Mouse (Mus musculus) heart, postnatal 36 days (tissue): ENCODE measurements around the gene Tfap2d. TPM values are rescaled to one million over a fixed set of nuclear protein-coding genes. Genes with fewer than 3 reads are reported as not detected.

Experiments used
- DNase-seq, 2 experiments: peaks; one replicate each; pipeline ENCODE4 v3.0.0; 2021 to 2022
- intact Hi-C: fragments of 180-260 bp; cut with DNase I; formaldehyde crosslinking; loops from one replicate; pipeline ENCODE4 v1.15.1; 2025
- total RNA-seq, 2 experiments: library from RNA; stranded (reverse); gene quantifications; 2 replicates each; pipeline ENCODE4 v1.2.3; 2021

Tfap2d gene
- total RNA-seq, 2 experiments from 2014 or later: not detected

DNA sequence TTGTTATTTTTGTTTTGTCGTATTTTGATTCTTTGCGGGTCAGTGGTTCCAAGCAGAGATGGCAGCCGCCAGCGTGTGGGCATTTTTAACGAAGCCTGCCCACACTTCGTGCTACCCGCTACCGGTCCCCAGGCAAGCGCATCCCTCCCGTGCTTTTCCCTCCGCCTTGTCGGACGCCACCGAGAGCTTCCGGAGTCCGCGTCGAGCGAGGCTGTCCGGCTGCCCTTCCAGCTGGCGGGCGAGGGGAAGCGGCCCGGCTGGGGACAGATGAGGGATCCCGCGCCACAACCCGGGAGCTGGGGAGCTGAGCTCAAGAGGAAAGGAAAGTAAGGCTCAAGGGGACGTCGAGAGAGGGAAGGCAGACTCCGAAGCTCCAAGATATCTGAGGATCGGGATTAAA lies 107.0 kb downstream of the Tfap2d start:
- intact Hi-C loops: loop anchor here (5.0 to 10.0 kb wide), 2 partner anchors 765 to 1303 kb away; no protein-coding TSS in a partner anchor
- DNase-seq: no peak

DNA sequence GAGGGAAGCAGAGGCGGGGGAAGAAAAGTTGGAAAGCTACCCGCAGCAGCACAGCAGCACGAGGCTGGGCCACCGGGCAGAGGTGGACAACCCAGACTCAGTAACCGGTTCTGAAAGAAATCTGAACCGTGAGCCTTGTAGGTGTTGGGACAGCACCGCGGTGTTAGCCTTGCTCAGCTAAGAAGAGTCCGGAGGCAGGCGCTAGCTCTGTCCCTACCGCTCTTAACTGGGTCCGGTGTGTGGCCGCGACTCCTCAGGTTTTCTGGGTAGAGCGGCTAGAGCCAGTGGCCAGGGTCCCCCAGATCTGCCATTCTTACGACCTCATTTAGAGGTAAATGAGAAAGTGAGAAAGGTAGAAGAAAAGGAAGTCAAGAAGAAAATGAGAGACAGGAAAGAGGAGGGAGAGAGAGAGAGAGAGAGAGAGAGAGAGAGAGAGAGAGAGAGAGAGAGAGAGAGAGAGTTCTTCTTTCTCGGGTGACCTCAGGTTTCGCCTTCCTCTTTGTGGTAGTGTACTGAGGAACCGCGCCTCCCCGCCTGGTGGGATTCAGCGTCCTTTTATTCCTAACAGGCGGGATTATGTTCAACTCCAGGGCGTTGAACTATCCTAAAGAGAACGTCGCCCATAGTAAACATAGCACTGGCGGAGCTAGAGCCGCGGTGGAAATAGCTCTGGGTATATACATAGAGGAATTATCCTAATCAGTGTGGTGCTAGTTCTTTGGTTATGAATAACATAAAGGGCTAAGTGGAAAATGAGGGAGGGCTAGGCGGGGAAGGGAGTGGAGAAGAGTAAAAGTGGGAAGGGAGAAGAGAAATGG lies 107.6 kb downstream of the Tfap2d start:
- no peak for DNase-seq
- intact Hi-C loops: no loop called here

DNA sequence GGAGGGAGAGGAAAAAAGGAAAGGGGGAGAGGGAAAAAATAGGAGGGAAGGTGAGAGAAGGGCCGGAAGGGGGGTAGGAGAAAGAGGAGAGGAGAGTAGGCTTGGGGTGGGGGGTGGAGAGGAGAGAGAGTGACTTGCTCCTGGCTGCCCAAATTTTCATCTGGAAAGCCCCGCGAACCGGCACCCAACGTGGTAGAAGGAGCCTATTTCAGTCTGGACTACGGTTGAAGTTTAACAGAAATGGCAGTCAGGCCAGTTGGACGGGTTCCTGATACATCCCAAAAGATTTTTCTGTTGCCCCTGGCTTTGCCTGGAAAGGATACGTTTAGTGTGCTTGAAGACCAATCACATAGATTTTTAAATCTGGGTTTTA lies 108.2 kb downstream of the Tfap2d start:
- intact Hi-C loops: no loop called here

GRCm38 (mm10) chr1:19211546-19212154 lies 108.8 kb downstream of the Tfap2d start:
- intact Hi-C loops: no loop called here
- no peak for DNase-seq

More for the DNA sequence above, 108.2 kb downstream of the Tfap2d start:
- DNase-seq: no peak

- DNase-seq: no peak
- intact Hi-C loops: no loop called here
Observed at GRCm38 (mm10) chr1:19212691-19213090, 109.9 kb downstream of the Tfap2d start.

- no peak for DNase-seq
Observed at GRCm38 (mm10) chr1:19213171-19213570, 110.3 kb downstream of the Tfap2d start.

GRCm38 (mm10) chr1:19213851-19214395 lies 111.1 kb downstream of the Tfap2d start:
- intact Hi-C loops: no loop called here
- no peak for DNase-seq

More at GRCm38 (mm10) chr1:19213171-19213570, 110.3 kb downstream of the Tfap2d start:
- intact Hi-C loops: no loop called here

Other genes with a start within 250 kb of the Tfap2d start
- gene Tfap2b, start 105.9 kb downstream of the Tfap2d start, total RNA-seq: not detected